Mouse (Mus musculus): ENCODE data around the gene Aco2. TPM values are rescaled to one million over a fixed set of nuclear protein-coding genes. Genes with fewer than 3 reads are reported as not detected.
A peak's percentile ranks its signal among the peaks of the same experiment; 100 is the strongest.

The Aco2 gene
- polyA plus RNA-seq, 1 experiment from 2014 or later, result 87.0 TPM

- peaks cover 60% of the 10 kb centered on the region for H3K36me3 ChIP-seq (replicated peaks; ENCODE audit: insufficient read depth, low read length)
Observed at GRCm38 (mm10) chr15:81891140-81891802, 19.2 kb downstream of the Aco2 start.

GRCm38 (mm10) chr15:81891822-81892580 is 19.9 kb downstream of the Aco2 start:
- peak; percentile 73 for ATAC-seq
- TF ChIP-seq CTCF (IDR thresholded peaks at IDR 0.05; ENCODE audit: low read depth), result peak; percentile 34
- TF ChIP-seq EP300 (IDR thresholded peaks at IDR 0.05; ENCODE audit: low read depth), result no peak
- H3K9ac ChIP-seq (replicated peaks), result no peak overlapping the region
- H3K9me3 ChIP-seq (ENCODE audit: low read length), result no peaks in the 10 kb centered on the region
- H3K27me3 ChIP-seq (ENCODE audit: insufficient read depth, low read length), result no peaks in the 10 kb centered on the region
- peak overlapping the region; percentile 42; the same call in 1 of the 2 replicates for H3K4me2 ChIP-seq (ENCODE audit: low read depth, low read length)
- peaks cover 61% of the 10 kb centered on the region for H3K36me3 ChIP-seq (replicated peaks; ENCODE audit: insufficient read depth, low read length)
- H3K27ac ChIP-seq (ENCODE audit: low read depth), result peak overlapping the region; percentile 63
- H3K4me1 ChIP-seq (ENCODE audit: insufficient read depth), result peaks cover 24% of the 10 kb centered on the region
- H3K4me3 ChIP-seq (ENCODE audit: low read depth, low read length), result no peak overlapping the region
- WGBS (ENCODE audit: insufficient replicate concordance), result 73% methylated on average over 8 of the region's 8 CpGs
- peak; percentile 56 for DNase-seq

More at GRCm38 (mm10) chr15:81891140-81891802, 19.2 kb downstream of the Aco2 start:
- Histone ChIP-seq H3K9ac (replicated peaks) (no peak overlapping the region), H3K4me1 (ENCODE audit: insufficient read depth) (peaks cover 22% of the 10 kb centered on the region), H3K27me3 (ENCODE audit: insufficient read depth, low read length) (no peaks in the 10 kb centered on the region), H3K4me3 (ENCODE audit: low read depth, low read length) (no peak overlapping the region), H3K27ac (ENCODE audit: low read depth) (peak overlapping the region; percentile 63), H3K4me2 (ENCODE audit: low read depth, low read length) (peak overlapping the region; percentile 4; the same call in 1 of the 2 replicates), H3K9me3 (ENCODE audit: low read length) (no peaks in the 10 kb centered on the region)
- ATAC-seq (no peak), DNase-seq (no peak)
- TF ChIP-seq EP300 (IDR thresholded peaks at IDR 0.05; ENCODE audit: low read depth) (no peak), CTCF (IDR thresholded peaks at IDR 0.05; ENCODE audit: low read depth) (no peak)
- 70% methylated on average over 7 of the region's 7 CpGs for WGBS (ENCODE audit: insufficient replicate concordance)

GRCm38 (mm10) chr15:81894002-81894401 is 21.9 kb downstream of the Aco2 start:
- Histone ChIP-seq H3K9ac (replicated peaks) (no peak overlapping the region), H3K9me3 (ENCODE audit: low read length) (no peaks in the 10 kb centered on the region), H3K4me1 (ENCODE audit: insufficient read depth) (peaks cover 30% of the 10 kb centered on the region), H3K36me3 (replicated peaks; ENCODE audit: insufficient read depth, low read length) (peaks cover 54% of the 10 kb centered on the region), H3K27me3 (ENCODE audit: insufficient read depth, low read length) (no peaks in the 10 kb centered on the region), H3K4me3 (ENCODE audit: low read depth, low read length) (no peak overlapping the region), H3K4me2 (ENCODE audit: low read depth, low read length) (no peak overlapping the region), H3K27ac (ENCODE audit: low read depth) (no peak overlapping the region)
- no peak for TF ChIP-seq EP300 (IDR thresholded peaks at IDR 0.05; ENCODE audit: low read depth)
- TF ChIP-seq CTCF (IDR thresholded peaks at IDR 0.05; ENCODE audit: low read depth), result no peak
- ATAC-seq (no peak), DNase-seq (no peak)
- WGBS (ENCODE audit: insufficient replicate concordance), result 69% methylated on average over 1 of the region's 1 CpGs

GRCm38 (mm10) chr15:81896407-81896806 is 24.3 kb downstream of the Aco2 start:
- Histone ChIP-seq H3K27me3 (ENCODE audit: insufficient read depth, low read length) (no peaks in the 10 kb centered on the region), H3K4me3 (ENCODE audit: low read depth, low read length) (no peak overlapping the region), H3K9me3 (ENCODE audit: low read length) (no peaks in the 10 kb centered on the region), H3K27ac (ENCODE audit: low read depth) (peak overlapping the region; percentile 20; the same call in 1 of the 2 replicates), H3K4me2 (ENCODE audit: low read depth, low read length) (no peak overlapping the region), H3K9ac (replicated peaks) (no peak overlapping the region; the same call in 1 of the 2 replicates), H3K36me3 (replicated peaks; ENCODE audit: insufficient read depth, low read length) (peaks cover 45% of the 10 kb centered on the region), H3K4me1 (ENCODE audit: insufficient read depth) (peaks cover 27% of the 10 kb centered on the region)
- ATAC-seq (no peak), DNase-seq (no peak)
- TF ChIP-seq CTCF (IDR thresholded peaks at IDR 0.05; ENCODE audit: low read depth) (no peak), EP300 (IDR thresholded peaks at IDR 0.05; ENCODE audit: low read depth) (no peak)
- 90% methylated on average over 2 of the region's 2 CpGs for WGBS (ENCODE audit: insufficient replicate concordance)

GRCm38 (mm10) chr15:81897607-81898285 is 25.6 kb downstream of the Aco2 start:
- peaks cover 14% of the 10 kb centered on the region for H3K4me1 ChIP-seq (ENCODE audit: insufficient read depth)
- WGBS (ENCODE audit: insufficient replicate concordance), result 67% methylated on average over 5 of the region's 5 CpGs
- no peak overlapping the region for H3K4me3 ChIP-seq (ENCODE audit: low read depth, low read length)
- H3K9me3 ChIP-seq (ENCODE audit: low read length), result no peaks in the 10 kb centered on the region
- no peak overlapping the region; the same call in 1 of the 2 replicates for H3K4me2 ChIP-seq (ENCODE audit: low read depth, low read length)
- TF ChIP-seq EP300 (IDR thresholded peaks at IDR 0.05; ENCODE audit: low read depth) (no peak), CTCF (IDR thresholded peaks at IDR 0.05; ENCODE audit: low read depth) (no peak)
- no peaks in the 10 kb centered on the region for H3K27me3 ChIP-seq (ENCODE audit: insufficient read depth, low read length)
- DNase-seq (no peak), ATAC-seq (peak; percentile 79)
- peaks cover 47% of the 10 kb centered on the region for H3K36me3 ChIP-seq (replicated peaks; ENCODE audit: insufficient read depth, low read length)
- no peak overlapping the region for H3K9ac ChIP-seq (replicated peaks)
- peak overlapping the region; percentile 55; the same call in 1 of the 2 replicates for H3K27ac ChIP-seq (ENCODE audit: low read depth)

GRCm38 (mm10) chr15:81898751-81899150 is 26.6 kb downstream of the Aco2 start:
- no peaks in the 10 kb centered on the region for H3K27me3 ChIP-seq (ENCODE audit: insufficient read depth, low read length)
- peak overlapping the region; percentile 55 for H3K27ac ChIP-seq (ENCODE audit: low read depth)
- peaks cover 56% of the 10 kb centered on the region for H3K36me3 ChIP-seq (replicated peaks; ENCODE audit: insufficient read depth, low read length)
- ATAC-seq (no peak), DNase-seq (no peak)
- no peak overlapping the region for H3K4me2 ChIP-seq (ENCODE audit: low read depth, low read length)
- no peak overlapping the region for H3K9ac ChIP-seq (replicated peaks)
- peaks cover 14% of the 10 kb centered on the region for H3K4me1 ChIP-seq (ENCODE audit: insufficient read depth)
- TF ChIP-seq EP300 (IDR thresholded peaks at IDR 0.05; ENCODE audit: low read depth) (no peak), CTCF (IDR thresholded peaks at IDR 0.05; ENCODE audit: low read depth) (no peak)
- 83% methylated on average over 2 of the region's 2 CpGs for WGBS (ENCODE audit: insufficient replicate concordance)
- H3K4me3 ChIP-seq (ENCODE audit: low read depth, low read length), result no peak overlapping the region
- no peaks in the 10 kb centered on the region for H3K9me3 ChIP-seq (ENCODE audit: low read length)

Data from liver, postnatal 0 days (tissue).